Mouse (Mus musculus) liver, embryonic 14.5 days (tissue): ENCODE results near the gene Polr3c. TPM values are rescaled to one million over a fixed set of nuclear protein-coding genes. Genes with fewer than 3 reads are reported as not detected.

ENCODE experiments used
- ATAC-seq: fragments of 200-750 bp; cut with Nextera tagmentation; 2 replicates; pipeline ENCODE4 v1.8.0; 2017; ENCODE audit warnings: moderate number of reproducible peaks, mild to moderate bottlenecking, moderate library complexity; ENCODE audit not compliant: insufficient read depth
- DNase-seq, 3 experiments: peaks; one replicate each; pipeline ENCODE4 v3.0.0-alpha.2; 2012 to 2013; ENCODE audit warnings: low read depth in 3 of 3, low spot score in 3 of 3
- H3K27ac ChIP-seq: fragments of 300-500 bp; sonication (generic); 2 replicates; pipeline ENCODE4 v1.5.1; 2014; ENCODE audit warnings: moderate library complexity, mild to moderate bottlenecking, control low read depth, inconsistent platforms
- H3K27me3 ChIP-seq: fragments of 300-500 bp; sonication (generic); 2 replicates; pipeline ENCODE4 v1.6.1; 2014; ENCODE audit warnings: mild to moderate bottlenecking, low read length, moderate library complexity; ENCODE audit not compliant: control insufficient read depth, insufficient read depth
- H3K36me3 ChIP-seq: fragments of 300-500 bp; sonication (generic); replicated peaks from 2 replicates; pipeline ENCODE4 v1.6.1; 2014; ENCODE audit warnings: low read depth; ENCODE audit not compliant: control insufficient read depth, insufficient read depth
- H3K4me1 ChIP-seq, 2 experiments: fragments of 200-500 bp in 1 of 2; fragments of 300-500 bp in 1 of 2; sonication (generic) in 1 of 2; replicated peaks; 2 replicates each; pipeline ENCODE4 v1.6.1; 2012 to 2014; ENCODE audit warnings: antibody characterized with exemption in 1 of 2, inconsistent platforms in 1 of 2, low read length in 1 of 2; ENCODE audit not compliant: control insufficient read depth in 2 of 2, insufficient read depth in 2 of 2
- H3K4me2 ChIP-seq: fragments of 300-500 bp; sonication (generic); 2 replicates; pipeline ENCODE4 v1.6.1; 2014; ENCODE audit warnings: low read depth, mild to moderate bottlenecking, control low read depth, moderate library complexity
- H3K4me3 ChIP-seq, 2 experiments: fragments of 200-500 bp in 1 of 2; fragments of 300-500 bp in 1 of 2; sonication (generic) in 1 of 2; 2 replicates each; pipeline ENCODE4 v1.5.1; 2012 to 2014; ENCODE audit warnings: low read depth in 2 of 2, low read length in 2 of 2, mild to moderate bottlenecking in 2 of 2, control low read depth in 1 of 2, inconsistent platforms in 1 of 2, moderate library complexity in 1 of 2; ENCODE audit not compliant: insufficient read depth in 1 of 2
- H3K9ac ChIP-seq: fragments of 300-500 bp; sonication (generic); replicated peaks from 2 replicates; pipeline ENCODE4 v1.6.1; 2014; ENCODE audit warnings: mild to moderate bottlenecking, control low read depth, moderate library complexity
- H3K9me3 ChIP-seq: fragments of 300-500 bp; sonication (generic); 2 replicates; pipeline ENCODE4 v1.6.1; 2016; ENCODE audit warnings: low read length, mixed read lengths; ENCODE audit not compliant: control insufficient read depth
- CTCF ChIP-seq: IDR thresholded peaks from 2 replicates; pipeline ENCODE4 v1.5.1; 2016; ENCODE audit warnings: antibody characterized with exemption, low read depth, control low read depth
- EP300 ChIP-seq: IDR thresholded peaks from 2 replicates; pipeline ENCODE4 v1.6.1; 2016; ENCODE audit warnings: antibody characterized with exemption, low read depth
- WGBS: fragments of 180-500 bp; shearing (Covaris S2); extraction: QIAGEN DNeasy Blood & Tissue Kit; methylation state at CpG from one replicate; pipeline ENCODE4 v1.1.7; 2014; ENCODE audit not compliant: insufficient replicate concordance; 5-methylcytosine and 5-hydroxymethylcytosine counted together
- polyA plus RNA-seq, 2 experiments: library from polyadenylated mRNA; depleted of rRNA in 1 of 2; stranded (reverse) in 1 of 2; unstranded in 1 of 2; fragments of >200 nt; fragmentation: Nextera tagmentation in 1 of 2; extraction: Ambion mirVana in 1 of 2; gene quantifications; 2 replicates each; pipeline versions ENCODE4 v1.2.1 to v1.2.3; 2012 to 2014

Polr3c gene
- 15.4 and 21.6 TPM in 2 replicates for polyA plus RNA-seq (2012; rRNA removed)
- polyA plus RNA-seq (2014; fragmentation: Nextera tagmentation; extraction: Ambion mirVana): 14.5 and 14.6 TPM in 2 replicates

- peaks cover 13 to 15% of the 10 kb centered on the region in 2 experiments for H3K4me1 ChIP-seq
These were observed at the start of gene Polr3c, which contains the start of gene Rnf115 for GRCm38 (mm10) chr3:96727343-96727827. Gene Polr3c (minus strand): TSS chr3:96727628. Gene Rnf115 (plus strand): TSS chr3:96727664.

GRCm38 (mm10) chr3:96777120-96777519 is 49.7 kb upstream of the Polr3c start:
- Histone ChIP-seq H3K4me2 (no peak overlapping the region), H3K4me1 (peaks cover 3% of the 10 kb centered on the region in 2 experiments; a peak in 1 of 4 replicates), H3K4me3 (no peak overlapping the region), H3K27me3 (no peaks in the 10 kb centered on the region), H3K9me3 (no peaks in the 10 kb centered on the region), H3K27ac (no peak overlapping the region), H3K36me3 (no peaks in the 10 kb centered on the region), H3K9ac (no peak overlapping the region)
- ATAC-seq (0 out of 2 replicates have a peak, but pooled peaks have one; percentile 48), DNase-seq (peak in 2 of 3 experiments; percentile 17 to 19)
- no peak for TF ChIP-seq EP300
- no peak for TF ChIP-seq CTCF
- WGBS: 60% methylated on average over 3 of the region's 3 CpGs

More at GRCm38 (mm10) chr3:96727343-96727827, at the start of gene Polr3c, which contains the start of gene Rnf115:
- no peaks in the 10 kb centered on the region for H3K9me3 ChIP-seq
- TF ChIP-seq EP300: no peak
- TF ChIP-seq CTCF: no peak
- H3K4me3 ChIP-seq: peak within 1 kb of the TSS; percentile 91 to 100
- WGBS: under 1% methylated on average over 52 of the region's 52 CpGs
- no peaks in the 10 kb centered on the region for H3K27me3 ChIP-seq
- H3K27ac ChIP-seq: peak within 1 kb of the TSS; percentile 82
- H3K4me2 ChIP-seq: peak within 1 kb of the TSS; percentile 90
- peak within 1 kb of the TSS; percentile 95 for H3K9ac ChIP-seq
- ATAC-seq: peak; percentile 99
- H3K36me3 ChIP-seq: peaks cover 3% of the 10 kb centered on the region; the same call in 1 of the 2 replicates
- peak; percentile 92 for DNase-seq

- Histone ChIP-seq H3K36me3 (no peaks in the 10 kb centered on the region), H3K4me2 (no peak overlapping the region), H3K9ac (no peak overlapping the region), H3K4me3 (no peak overlapping the region), H3K4me1 (peaks cover 3% of the 10 kb centered on the region in 2 experiments; a peak in 1 of 4 replicates), H3K9me3 (no peaks in the 10 kb centered on the region), H3K27me3 (no peaks in the 10 kb centered on the region), H3K27ac (no peak overlapping the region)
- no peak for ATAC-seq
- peak in 1 of 3 experiments; percentile 4 for DNase-seq
- 18% methylated on average over 1 of the region's 1 CpGs for WGBS
- TF ChIP-seq EP300: no peak
- peak; percentile 49 for TF ChIP-seq CTCF
These were observed 45.5 kb upstream of the Polr3c start for GRCm38 (mm10) chr3:96772949-96773348.

GRCm38 (mm10) chr3:96769971-96770370 is 42.5 kb upstream of the Polr3c start:
- TF ChIP-seq CTCF: no peak
- Histone ChIP-seq H3K4me3 (no peak overlapping the region), H3K27me3 (no peaks in the 10 kb centered on the region), H3K9ac (no peak overlapping the region), H3K9me3 (no peaks in the 10 kb centered on the region), H3K4me1 (0 out of 4 replicates have a peak, but pooled peaks cover 2 to 3% of the 10 kb centered on the region in 2 experiments), H3K27ac (no peak overlapping the region), H3K4me2 (no peak overlapping the region), H3K36me3 (no peaks in the 10 kb centered on the region)
- no peak for ATAC-seq
- no peak for DNase-seq
- 51% methylated on average over 5 of the region's 5 CpGs for WGBS

GRCm38 (mm10) chr3:96764528-96764927 is 37.1 kb upstream of the Polr3c start:
- no peaks in the 10 kb centered on the region for H3K9me3 ChIP-seq
- H3K9ac ChIP-seq: no peak overlapping the region
- TF ChIP-seq CTCF: no peak
- TF ChIP-seq EP300: no peak
- no peaks in the 10 kb centered on the region for H3K27me3 ChIP-seq
- H3K4me2 ChIP-seq: peak overlapping the region; percentile 29
- H3K4me3 ChIP-seq: no peak overlapping the region
- no peaks in the 10 kb centered on the region for H3K36me3 ChIP-seq
- DNase-seq (no peak), ATAC-seq (no peak)
- WGBS: 56% methylated on average over 1 of the region's 1 CpGs
- H3K4me1 ChIP-seq: peaks cover 0 to 3% of the 10 kb centered on the region in 2 experiments; a peak in 1 of 4 replicates
- H3K27ac ChIP-seq: no peak overlapping the region
